Mouse (Mus musculus): Measurements from ENCODE around the gene Nkx2-2.
A peak's percentile ranks its signal among the peaks of the same experiment; 100 is the strongest.

- peak; percentile 89 for TF ChIP-seq CTCF (IDR thresholded peaks at IDR 0.05; ENCODE audit: extremely low read depth, insufficient read depth, low read length)
- no peak for TF ChIP-seq POLR2A (IDR thresholded peaks at IDR 0.05; ENCODE audit: extremely low read depth, insufficient read depth, low read length)
These were observed 16.4 kb downstream of the Nkx2-2 start for GRCm38 (mm10) chr2:147177672-147178071.

All from cortical plate, adult 2 months (tissue).